Mouse (Mus musculus): ENCODE data around the gene Gm20388. TPM values are rescaled to one million over a fixed set of nuclear protein-coding genes. Genes with fewer than 3 reads are reported as not detected.

Gene Gm20388
- total RNA-seq, 2 experiments from 2014 or later: 2.4 to 2.6 TPM

DNA sequence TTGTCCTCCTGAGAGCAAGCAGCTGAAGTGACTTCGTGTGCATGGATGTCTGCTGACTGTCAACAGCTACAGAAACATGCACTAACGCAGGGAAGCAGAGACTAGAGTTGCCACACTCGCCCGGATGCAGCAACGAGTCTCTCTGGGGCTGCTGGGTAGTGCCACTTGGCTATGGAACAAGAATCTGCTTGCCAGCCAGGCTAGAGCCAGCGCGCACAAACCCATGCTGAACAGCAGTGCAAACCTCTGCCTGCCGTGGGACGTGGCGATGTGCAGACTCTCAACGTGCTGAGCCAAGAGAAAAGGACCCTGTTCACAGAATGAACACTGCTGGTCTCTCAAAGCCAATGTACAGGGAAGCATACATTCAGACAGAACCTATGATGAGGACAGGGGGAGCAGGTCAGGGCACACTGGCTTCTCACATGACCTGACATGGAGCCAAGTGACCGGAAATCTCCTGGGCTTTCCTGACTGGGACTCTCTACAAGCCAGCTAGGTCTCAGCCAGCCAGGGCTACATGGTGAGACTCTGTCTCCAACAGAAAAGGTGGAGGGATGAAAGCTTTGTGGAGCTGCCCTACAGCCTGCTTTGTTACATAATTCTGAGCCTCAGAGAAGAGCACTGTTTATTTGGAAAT is 1901.4 kb downstream of the Gm20388 start:
- no peak for TF ChIP-seq CTCF (IDR thresholded peaks at IDR 0.05)
- Histone ChIP-seq H3K4me3 (no peak overlapping the region), H3K27ac (peak overlapping the region; percentile 83)
- intact Hi-C loops (cut with DNase I): loop anchor here (5.0 kb wide), 1 partner anchor 80 kb away; no protein-coding TSS in a partner anchor
- DNase-seq (ENCODE audit: extremely low spot score in 1 of 2, low spot score in 2 of 2): no peak

DNA sequence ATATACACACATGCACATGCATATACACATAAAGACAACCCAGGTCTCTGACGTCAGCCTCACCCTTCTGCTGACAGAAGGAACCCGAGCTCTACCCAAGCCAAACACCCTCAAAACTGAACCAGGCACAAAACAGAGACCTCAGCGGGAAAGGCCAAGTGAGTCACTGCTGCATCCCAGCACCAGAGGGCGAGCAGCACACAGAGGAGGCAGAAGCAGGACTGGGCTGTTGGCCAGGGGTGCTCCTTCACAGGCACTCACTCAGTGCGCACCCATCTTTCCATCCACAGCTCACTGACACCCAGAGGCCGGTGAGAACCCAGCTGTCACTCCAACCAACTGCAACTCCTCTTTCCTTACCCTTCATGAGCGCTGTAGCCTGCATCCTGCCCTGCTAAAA is 1907.6 kb downstream of the Gm20388 start:
- no peak overlapping the region for H3K4me3 ChIP-seq
- no peak; the same call in 1 of the 2 replicates for TF ChIP-seq CTCF (IDR thresholded peaks at IDR 0.05)
- DNase-seq (ENCODE audit: extremely low spot score in 1 of 2, low spot score in 2 of 2): no peak

DNA sequence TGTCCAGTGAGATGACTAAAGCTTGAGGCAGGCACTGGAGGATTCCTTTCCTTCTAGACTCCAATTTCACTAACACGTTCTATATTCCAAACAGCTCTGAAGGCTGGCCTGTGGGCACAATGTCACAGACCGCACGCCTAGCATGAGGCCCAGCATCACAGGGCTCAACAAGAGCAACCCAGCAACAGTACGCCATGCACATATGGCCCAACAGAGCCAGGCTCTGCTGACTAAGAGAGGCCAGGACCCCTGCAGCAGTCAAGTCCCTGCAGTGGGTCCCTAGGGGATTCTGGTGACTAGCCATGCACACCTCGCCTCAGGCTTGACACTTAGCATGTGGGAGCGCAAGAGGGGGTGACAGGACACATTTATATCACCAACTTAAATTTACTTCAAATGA is 1910.2 kb downstream of the Gm20388 start:
- Histone ChIP-seq H3K4me3 (no peak overlapping the region), H3K27ac (no peak overlapping the region)
- TF ChIP-seq CTCF (IDR thresholded peaks at IDR 0.05): no peak
- intact Hi-C loops (cut with DNase I): no loop called here
- DNase-seq (ENCODE audit: extremely low spot score in 1 of 2, low spot score in 2 of 2): no peak

More for the DNA sequence above, 1907.6 kb downstream of the Gm20388 start:
- H3K27ac ChIP-seq: no peak overlapping the region
- intact Hi-C loops (cut with DNase I): no loop called here

DNA sequence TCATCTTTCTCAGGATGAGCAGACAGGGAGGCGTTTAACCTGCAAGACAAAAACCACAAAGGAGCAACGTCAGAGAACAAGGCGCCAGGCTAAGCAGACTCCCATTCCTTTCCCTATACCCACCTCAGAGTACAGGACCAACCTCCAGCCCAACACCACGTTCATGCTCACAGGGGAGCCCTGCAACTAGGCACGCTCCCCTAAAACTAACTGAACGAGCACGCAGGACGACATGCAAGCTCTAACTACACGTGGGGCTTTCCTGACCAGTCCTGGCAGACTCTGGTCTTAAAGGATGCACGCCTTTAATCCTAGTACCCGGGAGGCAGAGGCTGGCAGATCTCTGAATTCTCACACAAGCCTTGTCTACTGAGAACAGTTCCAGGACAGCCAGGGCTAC is 1910.7 kb downstream of the Gm20388 start:
- no peak for DNase-seq (ENCODE audit: extremely low spot score in 1 of 2, low spot score in 2 of 2)
- no peak overlapping the region for H3K4me3 ChIP-seq
- TF ChIP-seq CTCF (IDR thresholded peaks at IDR 0.05): no peak

DNA sequence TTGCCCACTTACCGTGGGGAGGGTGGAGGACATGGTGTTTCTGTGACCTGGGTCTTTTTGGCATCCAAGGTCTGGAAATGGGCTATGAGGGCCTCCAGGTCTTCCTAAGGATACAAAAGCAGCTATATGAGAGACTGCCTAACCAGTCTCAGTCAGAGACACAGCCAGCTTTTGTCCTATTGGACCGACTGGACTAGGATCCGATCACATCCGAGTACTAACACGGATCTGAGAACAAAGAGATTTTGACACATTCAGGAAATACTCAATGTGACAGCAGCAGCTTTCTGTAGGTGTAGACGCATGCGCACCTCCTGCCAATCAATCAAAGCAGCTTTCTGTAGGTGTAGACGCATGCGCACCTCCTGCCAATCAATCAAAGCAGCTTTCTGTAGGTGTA is 1911.1 kb downstream of the Gm20388 start:
- Histone ChIP-seq H3K4me3 (no peak overlapping the region), H3K27ac (no peak overlapping the region)
- no peak for TF ChIP-seq CTCF (IDR thresholded peaks at IDR 0.05)
- intact Hi-C loops (cut with DNase I): no loop called here
- DNase-seq (ENCODE audit: extremely low spot score in 1 of 2, low spot score in 2 of 2): no peak

More for the DNA sequence above, 1910.7 kb downstream of the Gm20388 start:
- intact Hi-C loops (cut with DNase I): no loop called here
- H3K27ac ChIP-seq: no peak overlapping the region

DNA sequence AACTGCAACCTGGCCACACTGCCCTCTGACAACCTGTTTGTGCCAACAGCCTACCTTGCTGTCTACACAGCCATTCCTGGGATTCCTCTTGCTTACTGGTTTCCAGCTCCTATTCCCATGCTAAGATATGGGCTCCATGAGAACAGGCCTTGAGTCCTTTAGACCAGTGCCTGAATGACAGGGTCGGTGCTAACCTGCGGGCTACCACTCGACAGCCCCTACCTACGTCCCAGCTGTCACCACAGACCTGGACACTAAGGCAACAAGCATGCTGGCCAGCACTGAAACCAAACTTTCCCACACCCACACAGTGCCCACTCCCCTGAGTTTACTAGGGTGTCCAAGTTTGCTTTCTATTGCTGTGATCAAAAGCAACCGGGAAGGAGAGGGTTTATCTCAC is 1917.1 kb downstream of the Gm20388 start:
- no peak for TF ChIP-seq CTCF (IDR thresholded peaks at IDR 0.05)
- no peak for DNase-seq (ENCODE audit: extremely low spot score in 1 of 2, low spot score in 2 of 2)
- no peak overlapping the region for H3K27ac ChIP-seq
- H3K4me3 ChIP-seq: no peak overlapping the region
- intact Hi-C loops (cut with DNase I): no loop called here

DNA sequence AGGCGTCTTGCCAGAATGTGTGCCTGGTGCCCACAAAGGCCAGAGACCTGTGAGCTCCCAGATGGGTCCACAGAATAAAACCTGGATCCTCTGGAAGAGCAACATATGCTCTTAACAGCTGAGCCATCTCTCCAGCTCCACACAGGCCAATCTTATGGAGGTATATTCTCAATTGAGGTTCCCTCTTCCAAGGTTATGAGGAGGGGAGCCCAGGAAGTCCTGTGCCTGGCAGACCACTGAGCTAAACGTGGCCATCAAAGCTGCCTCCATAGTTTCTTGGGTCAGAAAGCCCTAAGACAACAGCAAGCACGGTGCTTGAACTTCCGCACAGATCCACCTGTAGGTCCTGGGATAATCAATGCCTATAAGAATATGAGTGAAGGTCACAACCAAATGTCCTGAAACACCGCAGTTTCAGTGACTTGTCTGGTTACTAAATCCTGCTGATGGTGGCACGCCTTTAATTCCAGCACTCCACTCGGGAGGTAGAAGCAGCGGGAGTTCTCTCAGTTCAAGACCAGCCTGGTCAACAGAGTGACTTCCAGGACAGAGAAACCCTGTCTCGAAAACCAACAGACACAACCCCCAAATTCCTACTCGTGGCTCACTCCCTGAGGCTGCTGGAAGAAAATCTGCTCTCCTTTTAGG is 1917.9 kb downstream of the Gm20388 start:
- intact Hi-C loops (cut with DNase I): no loop called here

GRCm38 (mm10) chr8:121829048-121829776 is 1918.6 kb downstream of the Gm20388 start, which contains the start of gene Klhdc4:
TSS of gene Klhdc4 (minus strand) at chr8:121829569.
- peak within 1 kb of the TSS; percentile 94 for H3K27ac ChIP-seq
- intact Hi-C loops (cut with DNase I): no loop called here
- DNase-seq (ENCODE audit: extremely low spot score in 1 of 2, low spot score in 2 of 2): peak; percentile 89 to 92
- TF ChIP-seq CTCF (IDR thresholded peaks at IDR 0.05): no peak
- H3K4me3 ChIP-seq: peak within 1 kb of the TSS; percentile 99

More for the DNA sequence above, 1917.9 kb downstream of the Gm20388 start:
- Histone ChIP-seq H3K4me3 (peak overlapping the region; percentile 99), H3K27ac (no peak overlapping the region)
- TF ChIP-seq CTCF (IDR thresholded peaks at IDR 0.05): no peak
- DNase-seq (ENCODE audit: extremely low spot score in 1 of 2, low spot score in 2 of 2): no peak

DNA sequence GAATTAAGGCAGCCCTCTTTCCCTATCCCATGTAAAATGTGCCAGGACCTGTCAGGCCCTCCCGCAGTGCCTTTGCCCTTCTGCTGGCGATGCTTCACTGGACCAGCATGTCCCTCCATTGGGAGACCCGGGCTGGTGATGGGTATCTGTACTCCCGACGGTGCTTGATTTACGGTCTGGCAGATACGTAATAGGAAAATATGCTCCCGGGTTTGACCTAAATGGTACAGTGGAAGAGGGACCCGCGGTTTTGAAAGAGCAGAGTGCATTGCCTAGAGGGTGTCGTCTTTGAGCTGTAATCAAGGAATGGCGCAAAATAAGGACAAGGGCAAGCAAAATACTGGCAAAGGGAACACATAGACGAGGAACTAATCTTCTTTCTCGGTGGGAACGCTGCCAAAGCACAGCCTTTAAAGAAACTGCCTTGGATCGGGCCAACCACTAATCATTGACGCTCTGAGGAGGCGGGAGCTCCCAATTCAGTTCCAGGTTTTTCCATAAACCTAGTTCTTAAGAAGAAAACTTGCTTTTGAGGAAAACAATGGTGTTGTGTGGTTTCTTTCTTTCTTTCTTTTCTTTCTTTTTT is 1919.2 kb downstream of the Gm20388 start:
- Histone ChIP-seq H3K4me3 (peak overlapping the region; percentile 99), H3K27ac (peak overlapping the region; percentile 94)
- DNase-seq (ENCODE audit: extremely low spot score in 1 of 2, low spot score in 2 of 2): no peak
- TF ChIP-seq CTCF (IDR thresholded peaks at IDR 0.05): no peak
- intact Hi-C loops (cut with DNase I): loop anchor here (5.0 kb wide), 3 partner anchors 113 to 228 kb away; no protein-coding TSS in a partner anchor

- Histone ChIP-seq H3K4me3 (no peak overlapping the region), H3K27ac (no peak overlapping the region)
- intact Hi-C loops (cut with DNase I): loop anchor here (5.0 kb wide), 3 partner anchors 115 to 230 kb away; no protein-coding TSS in a partner anchor
- no peak for DNase-seq (ENCODE audit: extremely low spot score in 1 of 2, low spot score in 2 of 2)
- TF ChIP-seq CTCF (IDR thresholded peaks at IDR 0.05): no peak
These were observed 1921.4 kb downstream of the Gm20388 start for GRCm38 (mm10) chr8:121832061-121832460.

DNA sequence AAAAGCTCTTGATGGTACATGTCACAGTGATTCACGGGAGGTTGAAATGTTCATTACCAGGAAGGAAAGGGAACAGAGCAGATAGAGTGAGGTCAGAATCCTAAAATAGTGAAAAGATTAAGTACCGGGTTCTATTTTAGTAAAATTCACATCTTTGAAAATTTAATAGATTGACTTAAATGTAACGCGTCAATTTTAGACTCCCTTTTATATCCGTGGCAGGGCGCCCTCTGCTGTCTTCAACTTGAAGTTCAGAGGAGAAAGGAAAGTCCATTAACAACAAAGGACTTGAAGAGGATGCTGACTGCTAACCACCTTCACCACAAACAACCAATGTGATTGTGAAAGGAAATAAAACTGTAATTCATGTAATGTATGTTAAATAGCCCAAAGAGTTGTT is 1921.9 kb downstream of the Gm20388 start:
- no peak overlapping the region for H3K4me3 ChIP-seq
- DNase-seq (ENCODE audit: extremely low spot score in 1 of 2, low spot score in 2 of 2): peak; percentile 70 to 76
- intact Hi-C loops (cut with DNase I): loop anchor here (5.0 kb wide), 3 partner anchors 115 to 230 kb away; no protein-coding TSS in a partner anchor
- TF ChIP-seq CTCF (IDR thresholded peaks at IDR 0.05): peak; percentile 75
- no peak overlapping the region for H3K27ac ChIP-seq
